Mouse (Mus musculus) heart, postnatal 14 days (tissue): ENCODE measurements around the gene Gfi1b. TPM values are rescaled to one million over a fixed set of nuclear protein-coding genes. Genes with fewer than 3 reads are reported as not detected.

ENCODE experiments used
- DNase-seq, 2 experiments: peaks; one replicate each; pipeline ENCODE4 v3.0.0; 2021 to 2022
- intact Hi-C: fragments of 180-260 bp; cut with DNase I; formaldehyde crosslinking; loops from one replicate; pipeline ENCODE4 v1.15.1; 2025
- total RNA-seq, 2 experiments: library from RNA; stranded (reverse); gene quantifications; 2 replicates each; pipeline ENCODE4 v1.2.3; 2021

The Gfi1b gene
- total RNA-seq, 2 experiments from 2014 or later = not detected

- DNase-seq = no peak
- intact Hi-C loops = no loop called here
Measured at GRCm38 (mm10) chr2:28601720-28602590, 19.8 kb downstream of the Gfi1b start.

GRCm38 (mm10) chr2:28599569-28599900, 22.2 kb downstream of the Gfi1b start:
- intact Hi-C loops = no loop called here
- DNase-seq = no peak

GRCm38 (mm10) chr2:28598692-28599568, 22.9 kb downstream of the Gfi1b start:
- intact Hi-C loops = no loop called here
- no peak for DNase-seq

GRCm38 (mm10) chr2:28597733-28598547, 23.8 kb downstream of the Gfi1b start:
- intact Hi-C loops = no loop called here

GRCm38 (mm10) chr2:28596998-28597397, 24.8 kb downstream of the Gfi1b start:
- intact Hi-C loops = no loop called here
- no peak for DNase-seq

More at GRCm38 (mm10) chr2:28597733-28598547, 23.8 kb downstream of the Gfi1b start:
- no peak for DNase-seq

GRCm38 (mm10) chr2:28596021-28596420, 25.8 kb downstream of the Gfi1b start:
- DNase-seq = no peak
- intact Hi-C loops = no loop called here

- peak; percentile 58 to 75 for DNase-seq
- intact Hi-C loops = loop anchor here (1.0 kb wide), 1 partner anchor 29 kb away; no protein-coding TSS in a partner anchor
Measured at GRCm38 (mm10) chr2:28592809-28593208, 29.0 kb downstream of the Gfi1b start.

GRCm38 (mm10) chr2:28591479-28591878, 30.3 kb downstream of the Gfi1b start:
- no peak for DNase-seq

GRCm38 (mm10) chr2:28588574-28588973, 33.2 kb downstream of the Gfi1b start:
- no peak for DNase-seq
- intact Hi-C loops = no loop called here

More at GRCm38 (mm10) chr2:28591479-28591878, 30.3 kb downstream of the Gfi1b start:
- intact Hi-C loops = no loop called here

GRCm38 (mm10) chr2:28585730-28586129, 36.1 kb downstream of the Gfi1b start:
- no peak for DNase-seq
- intact Hi-C loops = loop anchor here (2.0 kb wide), 2 partner anchors 37 to 69 kb away; no protein-coding TSS in a partner anchor

GRCm38 (mm10) chr2:28585043-28585571, 36.7 kb downstream of the Gfi1b start:
- intact Hi-C loops = loop anchor here (2.0 kb wide), 2 partner anchors 36 to 68 kb away; no protein-coding TSS in a partner anchor
- peak; percentile 75 to 85 for DNase-seq

GRCm38 (mm10) chr2:28583651-28584050, 38.1 kb downstream of the Gfi1b start, which contains the start of gene Gtf3c5:
TSS of gene Gtf3c5 (minus strand) at chr2:28583751.
- no peak for DNase-seq
- intact Hi-C loops = loop anchor here (2.0 kb wide), 2 partner anchors 35 to 67 kb away; no protein-coding TSS in a partner anchor

- intact Hi-C loops = no loop called here
- DNase-seq = peak; percentile 89 to 92
Measured at GRCm38 (mm10) chr2:28582647-28583353, 39.0 kb downstream of the Gfi1b start.

- peak in 1 of 2 experiments; percentile 36 for DNase-seq
- intact Hi-C loops = no loop called here
Measured at GRCm38 (mm10) chr2:28578003-28578402, 43.8 kb downstream of the Gfi1b start.

- DNase-seq = peak; percentile 38 to 55
- intact Hi-C loops = no loop called here
Measured at GRCm38 (mm10) chr2:28576815-28577214, 45.0 kb downstream of the Gfi1b start.

- DNase-seq = no peak
- intact Hi-C loops = no loop called here
Measured at GRCm38 (mm10) chr2:28575341-28575740, 46.4 kb downstream of the Gfi1b start.

GRCm38 (mm10) chr2:28569903-28570302, 51.9 kb downstream of the Gfi1b start:
- peak; percentile 36 to 59 for DNase-seq
- intact Hi-C loops = no loop called here

- intact Hi-C loops = no loop called here
- peak; percentile 21 to 37 for DNase-seq
Measured at GRCm38 (mm10) chr2:28566545-28566944, 55.2 kb downstream of the Gfi1b start.

GRCm38 (mm10) chr2:28564380-28564779, 57.4 kb downstream of the Gfi1b start:
- intact Hi-C loops = no loop called here
- DNase-seq = no peak
